In genomic region chr4:53078793-53079310, GRCm38 (mm10) we compare ENCODE assay signal across 24 mouse cellular contexts.
A peak's percentile ranks its signal among the peaks of the same experiment; 100 is the strongest.
DNase-seq lines count a peak whose midpoint lies in the region; ATAC-seq and TF ChIP-seq lines count a peak whose summit lies in the region.
"Had no signal": no experiment of that assay in that cellular context is flagged by ENCODE, and none has a peak within 500 bp of the region (broad histone marks: within the 10 kb centered on the region; RNA-seq: fewer than 3 reads in every experiment).

No protein-coding gene starts in this region.

- peaks cover 3% of the 10 kb centered on the region; the same call in 1 of the 2 replicates for H3K36me3 ChIP-seq in kidney, adult 2 months (ENCODE audit: control insufficient read depth, insufficient read depth, low read length)
- peaks cover 64% of the 10 kb centered on the region for H3K36me3 ChIP-seq in lung, embryonic 15.5 days
- H3K36me3 ChIP-seq: intestine, embryonic 15.5 days had no signal

- H3K27me3 ChIP-seq in kidney, adult 2 months (replicated peaks; ENCODE audit: control insufficient read depth, insufficient read depth, low read length) = no peaks in the 10 kb centered on the region
- no peaks in the 10 kb centered on the region for H3K27me3 ChIP-seq in lung, embryonic 15.5 days
- H3K27me3 ChIP-seq: embryonic facial prominence, embryonic 13.5 days; heart, embryonic 12.5 days; intestine, embryonic 15.5 days; Patski had no signal

- H3K9ac ChIP-seq in lung, embryonic 15.5 days = no peak overlapping the region
- H3K9ac ChIP-seq: embryonic facial prominence, embryonic 13.5 days; heart, embryonic 12.5 days; hindbrain, embryonic 14.5 days; intestine, embryonic 15.5 days; liver, embryonic 14.5 days had no signal

- no peak for TF ChIP-seq CTCF in kidney, adult 2 months (conservative IDR thresholded peaks at IDR 0.05; ENCODE audit: insufficient read depth, insufficient read length, low read depth, low read length)

- no peak overlapping the region for H3K4me2 ChIP-seq in lung, embryonic 15.5 days
- H3K4me2 ChIP-seq: embryonic facial prominence, embryonic 13.5 days; heart, embryonic 12.5 days; hindbrain, embryonic 14.5 days; intestine, embryonic 15.5 days; midbrain, embryonic 11.5 days had no signal

- peak overlapping the region; percentile 47 for H3K27ac ChIP-seq in kidney, adult 2 months (ENCODE audit: insufficient read depth, low read depth, low read length)
- H3K27ac ChIP-seq in lung, embryonic 15.5 days = 0 out of 2 replicates have a peak overlapping the region, but pooled peaks have one; percentile 6
- H3K27ac ChIP-seq: embryonic facial prominence, embryonic 13.5 days; hindbrain, embryonic 14.5 days; intestine, embryonic 15.5 days; liver, embryonic 14.5 days; macrophage had no signal

- peak; percentile 69 for ATAC-seq in lung, embryonic 15.5 days (ENCODE audit: borderline replicate concordance, extremely low read depth, low FRiP score, low TSS enrichment)
- ATAC-seq in granulocyte monocyte progenitor cell, adult 5-6 weeks (replicated peaks; ENCODE audit: poor library complexity, severe bottlenecking) = peak; percentile 42
- ATAC-seq: CD4-positive, CD25-positive, alpha-beta regulatory T cell, adult 4 months; forebrain, embryonic 14.5 days; intestine, embryonic 15.5 days; Patski had no signal

- no peaks in the 10 kb centered on the region; the same call in 1 of the 2 replicates for H3K4me1 ChIP-seq in kidney, adult 2 months (ENCODE audit: control insufficient read depth, insufficient read depth, low read length)
- H3K4me1 ChIP-seq in lung, embryonic 15.5 days = no peaks in the 10 kb centered on the region
- H3K4me1 ChIP-seq: embryonic facial prominence, embryonic 13.5 days; heart, embryonic 12.5 days; intestine, embryonic 15.5 days had no signal

- TF ChIP-seq POLR2A in kidney, adult 2 months (IDR thresholded peaks at IDR 0.05; ENCODE audit: low read depth, low read length) = no peak

- DNase-seq in heart, adult 11 months = peak; percentile 92
- DNase-seq in heart, postnatal 36 days = no peak
- peak; percentile 43 for DNase-seq in kidney, adult 2 months
- no peak for DNase-seq in kidney, adult 11 months
- DNase-seq in lung, postnatal 25 days (ENCODE audit: low spot score) = no peak
- no peak for DNase-seq in embryo, embryonic 10.5 days (ENCODE audit: low spot score)
- DNase-seq: adrenal gland, adult 8-10 months; cerebellum, adult 9-10 months; gastrocnemius, postnatal 25 days; layer of hippocampus, postnatal 36 days; right cerebral cortex, adult 18-20 months; thymus, postnatal 14 days had no signal

- WGBS in kidney, adult 2 months = 91% methylated on average over 2 of the region's 2 CpGs
- WGBS in lung, embryonic 15.5 days = 78% methylated on average over 2 of the region's 2 CpGs

- intact Hi-C loops in heart, postnatal 36 days (cut with DNase I) = no loop called here

- no peak overlapping the region for H3K4me3 ChIP-seq in kidney, adult 2 months (ENCODE audit: insufficient read depth, low read depth, low read length)
- no peak overlapping the region for H3K4me3 ChIP-seq in lung, embryonic 15.5 days
- H3K4me3 ChIP-seq: embryonic facial prominence, embryonic 13.5 days; heart, embryonic 12.5 days; intestine, embryonic 15.5 days had no signal

- no peaks in the 10 kb centered on the region for H3K9me3 ChIP-seq in lung, embryonic 15.5 days
- H3K9me3 ChIP-seq: embryonic facial prominence, embryonic 13.5 days; heart, embryonic 12.5 days; intestine, embryonic 15.5 days had no signal

Comparison
In these comparisons a context has a peak if more than half of its experiments do, and no peak if none do; other contexts are left out.
1. DNase-seq: peak in heart, adult 11 months (single experiment) and kidney, adult 2 months (single experiment); none in heart, postnatal 36 days (0 of 2), kidney, adult 11 months (single experiment), lung, postnatal 25 days (single experiment) and embryo, embryonic 10.5 days (single experiment).